Mouse (Mus musculus): ENCODE data around the gene Pla2g4d. TPM values are rescaled to one million over a fixed set of nuclear protein-coding genes. Genes with fewer than 3 reads are reported as not detected.

Pla2g4d gene
- total RNA-seq (2012; rRNA removed), result not detected in 2 replicates
- polyA plus RNA-seq (2012; ENCODE audit: insufficient read depth in 1 of 2, insufficient read length in 2 of 2, low read depth in 1 of 2, low replicate concordance in 2 of 2, missing spikeins in 1 of 2), result not detected

DNA sequence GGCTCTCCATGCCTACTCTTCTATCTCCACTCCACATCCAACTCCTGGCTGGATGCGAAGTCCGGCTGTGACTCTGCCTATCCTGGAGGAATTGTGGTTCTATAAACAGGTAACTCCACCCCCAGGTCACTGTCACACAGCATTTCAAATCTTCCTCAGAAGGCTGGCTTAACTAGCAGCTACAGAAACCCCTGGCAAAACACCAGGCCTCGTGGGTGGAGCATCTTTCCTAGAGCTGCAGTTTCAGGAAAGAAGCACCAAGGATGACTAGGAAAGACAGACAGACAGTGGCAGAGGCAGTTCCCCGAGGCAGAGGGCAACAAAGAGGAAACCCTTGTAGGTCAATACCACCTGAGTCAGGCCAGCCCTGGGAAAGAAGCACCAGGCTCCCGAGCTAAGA, at the start of gene Pla2g4d:
Gene Pla2g4d, minus strand, starts transcription at position 203 of the 400 bp plus-strand sequence.
- Histone ChIP-seq H3K4me3 (ENCODE audit: control insufficient read depth in 1 of 2, insufficient read depth in 1 of 2, low read depth in 2 of 2, low read length in 2 of 2) (no peak within 1 kb of the TSS), H3K9ac (ENCODE audit: control insufficient read depth, low read depth, low read length, poor library complexity, severe bottlenecking) (no peak within 1 kb of the TSS), H3K27ac (ENCODE audit: control insufficient read depth, low read depth, low read length) (no peak within 1 kb of the TSS), H3K36me3 (ENCODE audit: control insufficient read depth in 1 of 2, insufficient read depth in 2 of 2, low read length in 2 of 2) (no peaks in the 10 kb centered on the region), H3K4me1 (ENCODE audit: control insufficient read depth in 1 of 2, insufficient read depth in 2 of 2, low read length in 2 of 2) (no peaks in the 10 kb centered on the region), H3K79me2 (ENCODE audit: control insufficient read depth, insufficient read depth, low read length, poor library complexity) (no peaks in the 10 kb centered on the region), H3K27me3 (ENCODE audit: control insufficient read depth in 1 of 2, insufficient read depth in 2 of 2, low read length in 2 of 2) (peaks cover 5 to 10% of the 10 kb centered on the region in 2 experiments), H3K9me3 (replicated peaks; ENCODE audit: insufficient read depth, low read length) (no peaks in the 10 kb centered on the region)
- no peak for DNase-seq (ENCODE audit: low read depth, low spot score)
- TF ChIP-seq SIN3A (IDR thresholded peaks at IDR 0.05; ENCODE audit: low read length), result no peak
- no peak for TF ChIP-seq GATA1 (IDR thresholded peaks at IDR 0.05; ENCODE audit: low read depth, low read length)
- no peak for TF ChIP-seq MXI1 (IDR thresholded peaks at IDR 0.05; ENCODE audit: low read depth, low read length)
- no peak for TF ChIP-seq MYB (IDR thresholded peaks at IDR 0.05; ENCODE audit: low read depth, low read length)
- no peak for TF ChIP-seq TAL1 (IDR thresholded peaks at IDR 0.05; ENCODE audit: low read length)
- TF ChIP-seq MAFK (IDR thresholded peaks at IDR 0.05; ENCODE audit: borderline replicate concordance, low read depth, low read length), result no peak
- TF ChIP-seq ZNF384 (IDR thresholded peaks at IDR 0.05; ENCODE audit: low read depth, low read length), result no peak
- no peak for TF ChIP-seq ZC3H11A (IDR thresholded peaks at IDR 0.05; ENCODE audit: low read depth, low read length)
- TF ChIP-seq RAD21 (IDR thresholded peaks at IDR 0.05; ENCODE audit: low read depth, low read length), result no peak
- TF ChIP-seq UBTF (IDR thresholded peaks at IDR 0.05; ENCODE audit: borderline replicate concordance, insufficient read depth, low read depth, low read length), result no peak
- no peak for TF ChIP-seq ELF1 (IDR thresholded peaks at IDR 0.05; ENCODE audit: low read depth, low read length)
- no peak for TF ChIP-seq POLR2A (IDR thresholded peaks at IDR 0.05; ENCODE audit: control insufficient read depth in 1 of 2, insufficient read depth in 1 of 2, low read depth in 1 of 2, low read length in 2 of 2, poor library complexity in 1 of 2)

DNA sequence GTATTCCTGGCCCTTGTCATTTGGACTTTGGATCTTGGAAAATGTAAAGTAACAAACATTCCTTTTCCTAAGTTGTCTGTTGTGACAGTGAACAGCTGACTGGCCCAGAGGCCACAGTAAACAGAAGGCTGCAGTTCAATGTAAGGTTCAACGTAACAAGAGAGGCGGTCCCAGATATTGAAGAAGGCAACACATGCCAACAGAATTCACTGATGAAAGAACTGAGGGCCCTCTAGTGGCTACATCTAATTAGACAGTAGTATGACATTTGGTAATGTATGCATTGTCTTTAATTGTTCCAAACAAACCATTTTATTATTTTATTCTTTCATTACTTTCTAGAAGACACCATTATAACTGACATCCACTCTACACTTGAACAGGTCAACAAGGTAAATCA, 48.9 kb upstream of the Pla2g4d start:
- TF ChIP-seq RAD21 (IDR thresholded peaks at IDR 0.05; ENCODE audit: low read depth, low read length) (peak; percentile 19), UBTF (IDR thresholded peaks at IDR 0.05; ENCODE audit: borderline replicate concordance, insufficient read depth, low read depth, low read length) (no peak), HCFC1 (IDR thresholded peaks at IDR 0.05; ENCODE audit: low read depth, low read length) (no peak), CTCF (IDR thresholded peaks at IDR 0.05 in 2 of 3, conservative IDR thresholded peaks at IDR 0.05 in 1 of 3; ENCODE audit: control insufficient read depth in 1 of 3, insufficient read depth in 1 of 3, low read depth in 2 of 3, low read length in 3 of 3, poor library complexity in 1 of 3, severe bottlenecking in 1 of 3) (peak in 2 of 3 experiments; percentile 35 to 55; a peak in 3 of 6 replicates), SMC3 (IDR thresholded peaks at IDR 0.05; ENCODE audit: low read depth, low read length) (peak; percentile 25; the same call in 1 of the 2 replicates)
- Histone ChIP-seq H3K27me3 (ENCODE audit: control insufficient read depth in 1 of 2, insufficient read depth in 2 of 2, low read length in 2 of 2) (no peaks in the 10 kb centered on the region), H3K9ac (ENCODE audit: control insufficient read depth, low read depth, low read length, poor library complexity, severe bottlenecking) (no peak overlapping the region), H3K4me3 (ENCODE audit: control insufficient read depth in 1 of 2, insufficient read depth in 1 of 2, low read depth in 2 of 2, low read length in 2 of 2) (no peak overlapping the region), H3K27ac (ENCODE audit: control insufficient read depth, low read depth, low read length) (no peak overlapping the region), H3K79me2 (ENCODE audit: control insufficient read depth, insufficient read depth, low read length, poor library complexity) (no peaks in the 10 kb centered on the region), H3K9me3 (replicated peaks; ENCODE audit: insufficient read depth, low read length) (no peaks in the 10 kb centered on the region), H3K36me3 (ENCODE audit: control insufficient read depth in 1 of 2, insufficient read depth in 2 of 2, low read length in 2 of 2) (peaks cover 0 to 6% of the 10 kb centered on the region in 2 experiments; a peak in 2 of 4 replicates), H3K4me1 (ENCODE audit: control insufficient read depth in 1 of 2, insufficient read depth in 2 of 2, low read length in 2 of 2) (no peaks in the 10 kb centered on the region)
- peak; percentile 32 for DNase-seq (ENCODE audit: low read depth, low spot score)
